Mouse (Mus musculus) CH12.LX (cell line): ENCODE measurements around the gene Trpv4.

Source experiments
- CHD1 ChIP-seq: IDR thresholded peaks from 2 replicates; pipeline ENCODE4 v1.6.1; 2012; ENCODE audit warnings: low read depth, low read length, improper control_type of control experiment, inconsistent platforms
- CTCF ChIP-seq, 2 experiments: IDR thresholded peaks in 1 of 2; conservative IDR thresholded peaks in 1 of 2; 2 replicates each; pipeline ENCODE4 v1.5.1; 2011 to 2012; ENCODE audit warnings: low read depth in 2 of 2, low read length in 2 of 2, improper control_type of control experiment in 1 of 2, inconsistent platforms in 1 of 2, mild to moderate bottlenecking in 1 of 2, moderate library complexity in 1 of 2
- EP300 ChIP-seq: IDR thresholded peaks from 2 replicates; pipeline ENCODE4 v1.6.1; 2011; ENCODE audit warnings: low read length, improper control_type of control experiment
- JUN ChIP-seq: IDR thresholded peaks from 2 replicates; pipeline ENCODE4 v1.6.1; 2011; ENCODE audit warnings: low read depth, mild to moderate bottlenecking, low read length, improper control_type of control experiment, moderate library complexity; ENCODE audit not compliant: insufficient read depth
- POLR2A ChIP-seq: IDR thresholded peaks from 2 replicates; pipeline ENCODE4 v1.6.1; 2011; ENCODE audit warnings: low read depth, mild to moderate bottlenecking, improper control_type of control experiment, low read length
- UBTF ChIP-seq: IDR thresholded peaks from 2 replicates; pipeline ENCODE4 v1.6.1; 2012; ENCODE audit warnings: low read depth, mild to moderate bottlenecking, inconsistent platforms, low read length, improper control_type of control experiment, moderate library complexity

- TF ChIP-seq JUN (no peak), CTCF (conservative IDR thresholded peaks at IDR 0.05 in 1 of 2, IDR thresholded peaks at IDR 0.05 in 1 of 2; ENCODE audit: low read depth in 2 of 2, low read length in 2 of 2) (no peak), CHD1 (no peak), EP300 (no peak), UBTF (no peak), POLR2A (no peak)
These were observed 56.2 kb downstream of the Trpv4 start for GRCm38 (mm10) chr5:114602012-114602411.
